Mouse (Mus musculus) splenic B cell, adult 2 months (primary cell): ENCODE measurements around the gene Lsm3.

ENCODE experiments used
- DNase-seq: peaks from one replicate; pipeline ENCODE4 v3.0.0-alpha.2; 2011; ENCODE audit warnings: low read depth, low spot score
- H3K27me3 ChIP-seq: 2 replicates; pipeline ENCODE4 v1.6.1; 2012; ENCODE audit warnings: mild to moderate bottlenecking, low read length, moderate library complexity, mixed read lengths; ENCODE audit not compliant: control insufficient read depth, poor library complexity, insufficient read depth, severe bottlenecking
- H3K36me3 ChIP-seq: 2 replicates; pipeline ENCODE4 v1.6.1; 2012; ENCODE audit warnings: mild to moderate bottlenecking, low read length, moderate library complexity, mixed read lengths; ENCODE audit not compliant: control insufficient read depth, poor library complexity, insufficient read depth, severe bottlenecking

Lsm3 gene

GRCm38 (mm10) chr6:91530673-91531072 is 14.9 kb downstream of the Lsm3 start:
- H3K27me3 ChIP-seq: no peaks in the 10 kb centered on the region

GRCm38 (mm10) chr6:91531276-91531675 is 15.5 kb downstream of the Lsm3 start:
- Histone ChIP-seq H3K27me3 (no peaks in the 10 kb centered on the region), H3K36me3 (no peaks in the 10 kb centered on the region)
- DNase-seq: no peak

More at GRCm38 (mm10) chr6:91530673-91531072, 14.9 kb downstream of the Lsm3 start:
- DNase-seq: no peak
- no peaks in the 10 kb centered on the region for H3K36me3 ChIP-seq

GRCm38 (mm10) chr6:91532661-91533060 is 16.9 kb downstream of the Lsm3 start:
- Histone ChIP-seq H3K27me3 (no peaks in the 10 kb centered on the region), H3K36me3 (no peaks in the 10 kb centered on the region)
- DNase-seq: no peak

- Histone ChIP-seq H3K27me3 (no peaks in the 10 kb centered on the region), H3K36me3 (no peaks in the 10 kb centered on the region)
- DNase-seq: no peak
Measured at GRCm38 (mm10) chr6:91533359-91533758, 17.6 kb downstream of the Lsm3 start.

- DNase-seq: no peak
- Histone ChIP-seq H3K27me3 (no peaks in the 10 kb centered on the region), H3K36me3 (no peaks in the 10 kb centered on the region)
Measured at GRCm38 (mm10) chr6:91533771-91534170, 18.0 kb downstream of the Lsm3 start.

- Histone ChIP-seq H3K27me3 (no peaks in the 10 kb centered on the region), H3K36me3 (no peaks in the 10 kb centered on the region)
- no peak for DNase-seq
Measured at GRCm38 (mm10) chr6:91534268-91534667, 18.5 kb downstream of the Lsm3 start.

- Histone ChIP-seq H3K36me3 (no peaks in the 10 kb centered on the region), H3K27me3 (no peaks in the 10 kb centered on the region)
- DNase-seq: no peak
Measured at GRCm38 (mm10) chr6:91535231-91535630, 19.5 kb downstream of the Lsm3 start.

- DNase-seq: no peak
- Histone ChIP-seq H3K36me3 (no peaks in the 10 kb centered on the region), H3K27me3 (no peaks in the 10 kb centered on the region)
Measured at GRCm38 (mm10) chr6:91536047-91536765, 20.5 kb downstream of the Lsm3 start.

- DNase-seq: no peak
- Histone ChIP-seq H3K36me3 (no peaks in the 10 kb centered on the region), H3K27me3 (no peaks in the 10 kb centered on the region)
Measured at GRCm38 (mm10) chr6:91541276-91541675, 25.5 kb downstream of the Lsm3 start.

GRCm38 (mm10) chr6:91543056-91543455 is 27.3 kb downstream of the Lsm3 start:
- no peaks in the 10 kb centered on the region for H3K27me3 ChIP-seq
- no peaks in the 10 kb centered on the region for H3K36me3 ChIP-seq
- no peak for DNase-seq

- Histone ChIP-seq H3K27me3 (no peaks in the 10 kb centered on the region), H3K36me3 (no peaks in the 10 kb centered on the region)
- no peak for DNase-seq
Measured at GRCm38 (mm10) chr6:91546241-91546884, 30.6 kb downstream of the Lsm3 start.

- DNase-seq: no peak
- no peaks in the 10 kb centered on the region for H3K27me3 ChIP-seq
- no peaks in the 10 kb centered on the region for H3K36me3 ChIP-seq
Measured at GRCm38 (mm10) chr6:91547313-91547712, 31.6 kb downstream of the Lsm3 start.

- DNase-seq: no peak
- no peaks in the 10 kb centered on the region for H3K36me3 ChIP-seq
- H3K27me3 ChIP-seq: no peaks in the 10 kb centered on the region
Measured at GRCm38 (mm10) chr6:91549621-91550020, 33.9 kb downstream of the Lsm3 start.

- Histone ChIP-seq H3K27me3 (no peaks in the 10 kb centered on the region), H3K36me3 (no peaks in the 10 kb centered on the region)
- no peak for DNase-seq
Measured at GRCm38 (mm10) chr6:91551671-91552070, 35.9 kb downstream of the Lsm3 start.

GRCm38 (mm10) chr6:91552693-91553092 is 37.0 kb downstream of the Lsm3 start:
- no peak for DNase-seq
- H3K36me3 ChIP-seq: no peaks in the 10 kb centered on the region
- no peaks in the 10 kb centered on the region for H3K27me3 ChIP-seq
